Mouse (Mus musculus) liver, postnatal 0 days (tissue): ENCODE measurements around the gene Kcne1. TPM values are rescaled to one million over a fixed set of nuclear protein-coding genes. Genes with fewer than 3 reads are reported as not detected.

ENCODE experiments used
- ATAC-seq: fragments of 200-750 bp; cut with Nextera tagmentation; 2 replicates; pipeline ENCODE4 v1.8.0; 2017; ENCODE audit warnings: mild to moderate bottlenecking, moderate library complexity
- DNase-seq: peaks from one replicate; pipeline ENCODE4 v3.0.0-alpha.2; 2016
- H3K27ac ChIP-seq: fragments of 300-500 bp; sonication (generic); 2 replicates; pipeline ENCODE4 v1.5.1; 2014; ENCODE audit warnings: antibody characterized with exemption, moderate library complexity, mild to moderate bottlenecking, low read depth
- H3K27me3 ChIP-seq: fragments of 300-500 bp; sonication (generic); 2 replicates; pipeline ENCODE4 v1.6.1; 2014; ENCODE audit warnings: low read length, control low read depth, mixed read lengths; ENCODE audit not compliant: insufficient read depth
- H3K36me3 ChIP-seq: fragments of 300-500 bp; sonication (generic); replicated peaks from 2 replicates; pipeline ENCODE4 v1.6.1; 2014; ENCODE audit warnings: mild to moderate bottlenecking, control low read depth, low read length, moderate library complexity, mixed read lengths; ENCODE audit not compliant: insufficient read depth
- H3K4me1 ChIP-seq: fragments of 300-500 bp; sonication (generic); 2 replicates; pipeline ENCODE4 v1.6.1; 2014; ENCODE audit warnings: antibody characterized with exemption, mild to moderate bottlenecking, control low read depth; ENCODE audit not compliant: insufficient read depth
- H3K4me2 ChIP-seq: fragments of 300-500 bp; sonication (generic); 2 replicates; pipeline ENCODE4 v1.6.1; 2014; ENCODE audit warnings: low read depth, mild to moderate bottlenecking, low read length, moderate library complexity, mixed read lengths
- H3K4me3 ChIP-seq: fragments of 300-500 bp; sonication (generic); 2 replicates; pipeline ENCODE4 v1.5.1; 2014; ENCODE audit warnings: low read depth, low read length
- H3K9ac ChIP-seq: fragments of 300-500 bp; sonication (generic); replicated peaks from 2 replicates; pipeline ENCODE4 v1.6.1; 2014; ENCODE audit warnings: mild to moderate bottlenecking, moderate library complexity
- H3K9me3 ChIP-seq: fragments of 300-500 bp; sonication (generic); 2 replicates; pipeline ENCODE4 v1.6.1; 2016; ENCODE audit warnings: mild to moderate bottlenecking, control low read depth, low read length, mixed read lengths
- CTCF ChIP-seq: sonication (generic); IDR thresholded peaks from 2 replicates; pipeline ENCODE4 v1.5.1; 2016; ENCODE audit warnings: antibody characterized with exemption, low read depth
- EP300 ChIP-seq: IDR thresholded peaks from 2 replicates; pipeline ENCODE4 v1.6.1; 2016; ENCODE audit warnings: antibody characterized with exemption, low read depth, mild to moderate bottlenecking
- WGBS: fragments of 180-500 bp; shearing (Covaris S2); extraction: QIAGEN DNeasy Blood & Tissue Kit; methylation state at CpG from one replicate; pipeline ENCODE4 v1.1.7; 2014; ENCODE audit not compliant: insufficient replicate concordance; 5-methylcytosine and 5-hydroxymethylcytosine counted together
- polyA plus RNA-seq: library from polyadenylated mRNA; unstranded; fragments of >200 nt; fragmentation: Nextera tagmentation; extraction: Ambion mirVana; gene quantifications from 2 replicates; pipeline ENCODE4 v1.2.1, GENCODE M21; 2015

The Kcne1 gene
- polyA plus RNA-seq, 1 experiment from 2014 or later = not detected

- 84% methylated on average over 8 of the region's 8 CpGs for WGBS
- no peak within 1 kb of the TSS for H3K4me2 ChIP-seq
- DNase-seq = no peak
- H3K27ac ChIP-seq = no peak within 1 kb of the TSS
- no peak for ATAC-seq
- no peaks in the 10 kb centered on the region for H3K9me3 ChIP-seq
- no peaks in the 10 kb centered on the region for H3K4me1 ChIP-seq
- no peaks in the 10 kb centered on the region for H3K27me3 ChIP-seq
- H3K9ac ChIP-seq = no peak within 1 kb of the TSS
- H3K4me3 ChIP-seq = no peak within 1 kb of the TSS
- no peak for TF ChIP-seq CTCF
- TF ChIP-seq EP300 = no peak
- H3K36me3 ChIP-seq = no peaks in the 10 kb centered on the region
Observed at GRCm38 (mm10) chr16:92321341-92321740, 37.9 kb downstream of the Kcne1 start, which contains the start of gene Fam243. Fam243 (minus strand) TSS chr16:92321441.

- Histone ChIP-seq H3K4me2 (no peak overlapping the region), H3K27ac (no peak overlapping the region), H3K9ac (no peak overlapping the region), H3K27me3 (no peaks in the 10 kb centered on the region), H3K4me1 (no peaks in the 10 kb centered on the region), H3K36me3 (no peaks in the 10 kb centered on the region), H3K4me3 (no peak overlapping the region), H3K9me3 (no peaks in the 10 kb centered on the region)
- 68% methylated on average over 3 of the region's 3 CpGs for WGBS
- DNase-seq (no peak), ATAC-seq (no peak)
- TF ChIP-seq CTCF (no peak), EP300 (no peak)
Observed at GRCm38 (mm10) chr16:92320361-92320760, 38.9 kb downstream of the Kcne1 start.

- DNase-seq (peak; percentile 80), ATAC-seq (no peak)
- no peaks in the 10 kb centered on the region for H3K36me3 ChIP-seq
- no peaks in the 10 kb centered on the region for H3K9me3 ChIP-seq
- no peak overlapping the region for H3K4me3 ChIP-seq
- no peaks in the 10 kb centered on the region for H3K4me1 ChIP-seq
- TF ChIP-seq EP300 = no peak
- peak; percentile 72 for TF ChIP-seq CTCF
- WGBS = 46% methylated on average over 20 of the region's 20 CpGs
- H3K27ac ChIP-seq = no peak overlapping the region
- no peaks in the 10 kb centered on the region for H3K27me3 ChIP-seq
- H3K4me2 ChIP-seq = no peak overlapping the region
- H3K9ac ChIP-seq = no peak overlapping the region
Observed at GRCm38 (mm10) chr16:92319353-92320109, 39.7 kb downstream of the Kcne1 start.

GRCm38 (mm10) chr16:92316049-92316738, 43.1 kb downstream of the Kcne1 start:
- DNase-seq (no peak), ATAC-seq (no peak)
- Histone ChIP-seq H3K27ac (no peak overlapping the region), H3K9ac (no peak overlapping the region), H3K4me3 (no peak overlapping the region), H3K4me2 (no peak overlapping the region), H3K9me3 (no peaks in the 10 kb centered on the region), H3K36me3 (peaks cover 4% of the 10 kb centered on the region; the same call in 1 of the 2 replicates), H3K4me1 (no peaks in the 10 kb centered on the region), H3K27me3 (no peaks in the 10 kb centered on the region)
- 74% methylated on average over 7 of the region's 7 CpGs for WGBS
- TF ChIP-seq CTCF = no peak
- TF ChIP-seq EP300 = no peak

- Histone ChIP-seq H3K4me2 (no peak overlapping the region), H3K9ac (no peak overlapping the region), H3K27ac (no peak overlapping the region), H3K4me1 (no peaks in the 10 kb centered on the region), H3K36me3 (peaks cover 10% of the 10 kb centered on the region; the same call in 1 of the 2 replicates), H3K27me3 (no peaks in the 10 kb centered on the region), H3K9me3 (no peaks in the 10 kb centered on the region), H3K4me3 (no peak overlapping the region)
- WGBS = 46% methylated on average over 13 of the region's 13 CpGs
- peak; percentile 50; the same call in 1 of the 2 replicates for ATAC-seq
- DNase-seq = peak; percentile 28
- no peak for TF ChIP-seq EP300
- TF ChIP-seq CTCF = peak; percentile 91
Observed at GRCm38 (mm10) chr16:92313953-92314741, 45.1 kb downstream of the Kcne1 start.

GRCm38 (mm10) chr16:92309126-92309525, 50.1 kb downstream of the Kcne1 start:
- no peak for TF ChIP-seq EP300
- Histone ChIP-seq H3K36me3 (peaks cover 16% of the 10 kb centered on the region), H3K4me2 (no peak overlapping the region), H3K9ac (no peak overlapping the region), H3K4me1 (no peaks in the 10 kb centered on the region), H3K27me3 (no peaks in the 10 kb centered on the region), H3K4me3 (no peak overlapping the region), H3K27ac (no peak overlapping the region), H3K9me3 (no peaks in the 10 kb centered on the region)
- DNase-seq (no peak), ATAC-seq (no peak)
- 75% methylated on average over 4 of the region's 4 CpGs for WGBS
